25 mouse cellular contexts compared by ENCODE assay signal in genomic region chr12:74272545-74272944, GRCm38 (mm10). TPM values are rescaled to one million over a fixed set of nuclear protein-coding genes. Genes with fewer than 3 reads are reported as not detected.
"Had no signal": no experiment of that assay in that cellular context is flagged by ENCODE, and none has a peak within 500 bp of the region (broad histone marks: within the 10 kb centered on the region; RNA-seq: fewer than 3 reads in every experiment).

No protein-coding gene starts in this region.

- DNase-seq: liver, embryonic 13.5 days; liver, postnatal 0 days; lung, adult 2 months; lung, postnatal 4 days; midbrain, embryonic 14.5 days; retina, postnatal 1 day; right cerebral cortex, adult 18-20 months; thymus, adult 2 months; thymus, postnatal 25 days; thymus, postnatal 4 days had no signal

- H3K9me3 ChIP-seq: liver, embryonic 13.5 days; liver, embryonic 15.5 days; lung, embryonic 15.5 days; midbrain, embryonic 10.5 days; midbrain, embryonic 12.5 days; stomach, embryonic 15.5 days had no signal

- ATAC-seq: liver, postnatal 0 days; lung, postnatal 0 days; midbrain, embryonic 16.5 days had no signal

- H3K27ac ChIP-seq: liver, embryonic 13.5 days; liver, embryonic 15.5 days; lung, embryonic 15.5 days; midbrain, embryonic 10.5 days; midbrain, embryonic 12.5 days; stomach, embryonic 15.5 days; stomach, postnatal 0 days had no signal

- H3K9ac ChIP-seq: liver, embryonic 13.5 days; liver, embryonic 15.5 days; liver, postnatal 0 days; lung, embryonic 15.5 days; midbrain, embryonic 12.5 days; stomach, embryonic 15.5 days had no signal

- H3K4me3 ChIP-seq: liver, embryonic 13.5 days; liver, embryonic 15.5 days; lung, embryonic 15.5 days; midbrain, embryonic 10.5 days; midbrain, embryonic 12.5 days; myocyte; stomach, embryonic 15.5 days had no signal

- H3K4me2 ChIP-seq: liver, embryonic 11.5 days; liver, embryonic 13.5 days; liver, embryonic 15.5 days; lung, embryonic 15.5 days; midbrain, embryonic 12.5 days; stomach, embryonic 15.5 days had no signal

- H3K27me3 ChIP-seq: liver, embryonic 13.5 days; liver, embryonic 15.5 days; lung, embryonic 15.5 days; midbrain, embryonic 12.5 days; stomach, embryonic 15.5 days had no signal

- H3K36me3 ChIP-seq: liver, embryonic 13.5 days; liver, embryonic 15.5 days; lung, embryonic 15.5 days; midbrain, embryonic 10.5 days; midbrain, embryonic 12.5 days; stomach, embryonic 15.5 days had no signal

- H3K4me1 ChIP-seq: liver, embryonic 13.5 days; liver, embryonic 15.5 days; lung, embryonic 15.5 days; midbrain, embryonic 10.5 days; midbrain, embryonic 12.5 days; stomach, embryonic 15.5 days had no signal

RNA-seq across cellular contexts. Expression of gene Gm11042, which starts 43.6 kb away (rescaled TPM):
- total RNA-seq: megakaryocyte, adult 5-6 weeks; megakaryocyte-erythroid progenitor cell, adult 5-6 weeks had no signal
- polyA plus RNA-seq: liver, embryonic 11.5 days; liver, embryonic 13.5 days; liver, embryonic 15.5 days; liver, postnatal 0 days; lung, adult 2 months; lung, embryonic 15.5 days; lung, postnatal 0 days; midbrain, embryonic 10.5 days; midbrain, embryonic 12.5 days; midbrain, embryonic 14.5 days; midbrain, embryonic 16.5 days; myocyte; spleen, adult 2 months; stomach, embryonic 15.5 days; stomach, postnatal 0 days; testis, adult 2 months; thymus, adult 2 months; urinary bladder, adult 2 months had no signal
